Mouse (Mus musculus): ENCODE measurements at regions not wholly inside any gene's neighbourhood (a gene's known extent, or its start where the extent isn't known, plus 50 kb on each side); places are given as distances from the start of the nearest gene placed in this dataset.

- TF ChIP-seq CTCF (IDR thresholded peaks at IDR 0.05; ENCODE audit: extremely low read depth, insufficient read depth, insufficient read length, insufficient replicate concordance), result no peak
- TF ChIP-seq POLR2A (IDR thresholded peaks at IDR 0.05; ENCODE audit: low read depth, low read length), result no peak
Measured at GRCm38 (mm10) chr17:43214038-43214437, 56.1 kb upstream of the Adgrf1 start.
